Mouse (Mus musculus) MEL (cell line): Measurements from ENCODE around the gene Gm42421. TPM values are rescaled to one million over a fixed set of nuclear protein-coding genes. Genes with fewer than 3 reads are reported as not detected.

Source experiments
- DNase-seq: peaks from one replicate; pipeline ENCODE4 v3.0.0; 2011; ENCODE audit warnings: low read depth, low spot score
- H3K27ac ChIP-seq: 2 replicates; pipeline ENCODE4 v1.5.1; 2012; ENCODE audit warnings: low read depth, mild to moderate bottlenecking, control low read depth, low read length, moderate library complexity; ENCODE audit not compliant: control insufficient read depth
- H3K27me3 ChIP-seq, 2 experiments: fragments of 150-350 bp in 1 of 2; sonication (generic) in 1 of 2; 2 replicates each; pipeline ENCODE4 v1.6.1; 2012; ENCODE audit warnings: low read length in 2 of 2, mild to moderate bottlenecking in 2 of 2, improper control_type of control experiment in 1 of 2, moderate library complexity in 1 of 2; ENCODE audit not compliant: insufficient read depth in 2 of 2, control insufficient read depth in 1 of 2
- H3K36me3 ChIP-seq, 2 experiments: 2 replicates each; pipeline ENCODE4 v1.6.1; 2012 to 2014; ENCODE audit warnings: low read length in 2 of 2, improper control_type of control experiment in 1 of 2, inconsistent platforms in 1 of 2, mild to moderate bottlenecking in 1 of 2; ENCODE audit not compliant: insufficient read depth in 2 of 2, control insufficient read depth in 1 of 2
- H3K4me1 ChIP-seq, 2 experiments: fragments of 150-350 bp in 1 of 2; sonication (generic) in 1 of 2; 2 replicates each; pipeline ENCODE4 v1.6.1; 2012; ENCODE audit warnings: low read length in 2 of 2, improper control_type of control experiment in 1 of 2, mild to moderate bottlenecking in 1 of 2; ENCODE audit not compliant: insufficient read depth in 2 of 2, control insufficient read depth in 1 of 2
- H3K4me3 ChIP-seq, 2 experiments: fragments of 150-350 bp in 1 of 2; sonication (generic) in 1 of 2; 2 replicates each; pipeline ENCODE4 v1.5.1; 2012; ENCODE audit warnings: low read depth in 2 of 2, low read length in 2 of 2, mild to moderate bottlenecking in 2 of 2, moderate library complexity in 2 of 2, control low read depth in 1 of 2, improper control_type of control experiment in 1 of 2; ENCODE audit not compliant: control insufficient read depth in 1 of 2, insufficient read depth in 1 of 2
- H3K79me2 ChIP-seq: 2 replicates; pipeline ENCODE4 v1.6.1; 2012; ENCODE audit warnings: mild to moderate bottlenecking, low read length, moderate library complexity; ENCODE audit not compliant: control insufficient read depth, poor library complexity, insufficient read depth
- H3K9ac ChIP-seq: 2 replicates; pipeline ENCODE4 v1.6.1; 2012; ENCODE audit warnings: low read depth, mild to moderate bottlenecking, control low read depth, low read length, moderate library complexity; ENCODE audit not compliant: control insufficient read depth, poor library complexity, severe bottlenecking
- H3K9me3 ChIP-seq: fragments of 150-350 bp; sonication (generic); replicated peaks from 2 replicates; pipeline ENCODE4 v1.6.1; 2012; ENCODE audit warnings: mild to moderate bottlenecking, low read length, improper control_type of control experiment, moderate library complexity; ENCODE audit not compliant: insufficient read depth
- BHLHE40 ChIP-seq: IDR thresholded peaks from 2 replicates; pipeline ENCODE4 v1.6.1; 2012; ENCODE audit warnings: low read depth, mild to moderate bottlenecking, inconsistent platforms, low read length, improper control_type of control experiment, borderline replicate concordance
- CHD2 ChIP-seq: IDR thresholded peaks from 2 replicates; pipeline ENCODE4 v1.6.1; 2011; ENCODE audit warnings: low read length, improper control_type of control experiment
- CTCF ChIP-seq, 3 experiments: IDR thresholded peaks in 2 of 3; conservative IDR thresholded peaks in 1 of 3; 2 replicates each; pipeline ENCODE4 v1.5.1; 2011 to 2012; ENCODE audit warnings: low read length in 3 of 3, low read depth in 2 of 3, mild to moderate bottlenecking in 2 of 3, improper control_type of control experiment in 1 of 3, inconsistent platforms in 1 of 3, mixed read lengths in 1 of 3, moderate library complexity in 1 of 3; ENCODE audit not compliant: control insufficient read depth in 1 of 3, insufficient read depth in 1 of 3, poor library complexity in 1 of 3, severe bottlenecking in 1 of 3
- E2F4 ChIP-seq: IDR thresholded peaks from 2 replicates; pipeline ENCODE4 v1.6.1; 2011; ENCODE audit warnings: low read depth, low read length, improper control_type of control experiment, borderline replicate concordance
- ETS1 ChIP-seq: IDR thresholded peaks from 2 replicates; pipeline ENCODE4 v1.6.1; 2012; ENCODE audit warnings: low read depth, mild to moderate bottlenecking, inconsistent platforms, low read length, improper control_type of control experiment, moderate library complexity
- GABPA ChIP-seq: IDR thresholded peaks from 2 replicates; pipeline ENCODE4 v1.6.1; 2012; ENCODE audit warnings: low read depth, mild to moderate bottlenecking, inconsistent platforms, low read length, improper control_type of control experiment, moderate library complexity
- GATA1 ChIP-seq: IDR thresholded peaks from 2 replicates; pipeline ENCODE4 v1.6.1; 2011; ENCODE audit warnings: low read depth, low read length, improper control_type of control experiment
- KAT2A ChIP-seq: conservative IDR thresholded peaks from 2 replicates; pipeline ENCODE4 v1.6.1; 2012; ENCODE audit warnings: low read depth, low read length, improper control_type of control experiment, inconsistent platforms
- MAZ ChIP-seq: IDR thresholded peaks from 2 replicates; pipeline ENCODE4 v1.6.1; 2012; ENCODE audit warnings: low read depth, mild to moderate bottlenecking, inconsistent platforms, low read length, improper control_type of control experiment
- MXI1 ChIP-seq: IDR thresholded peaks from 2 replicates; pipeline ENCODE4 v1.6.1; 2011; ENCODE audit warnings: mild to moderate bottlenecking, low read depth, low read length, improper control_type of control experiment
- NELFE ChIP-seq: IDR thresholded peaks from 2 replicates; pipeline ENCODE4 v1.6.1; 2011; ENCODE audit warnings: low read depth, low read length, improper control_type of control experiment
- POLR2AphosphoS5 ChIP-seq: IDR thresholded peaks from 2 replicates; pipeline ENCODE4 v1.6.1; 2012; ENCODE audit warnings: low read depth, borderline replicate concordance, mild to moderate bottlenecking, inconsistent platforms, low read length, moderate library complexity, mixed read lengths
- RAD21 ChIP-seq: IDR thresholded peaks from 2 replicates; pipeline ENCODE4 v1.6.1; 2011; ENCODE audit warnings: mild to moderate bottlenecking, low read depth, low read length, improper control_type of control experiment
- RCOR1 ChIP-seq: IDR thresholded peaks from 2 replicates; pipeline ENCODE4 v1.6.1; 2012; ENCODE audit warnings: low read depth, mild to moderate bottlenecking, inconsistent platforms, low read length, improper control_type of control experiment
- SIN3A ChIP-seq: IDR thresholded peaks from 2 replicates; pipeline ENCODE4 v1.6.1; 2012; ENCODE audit warnings: low read length, improper control_type of control experiment, inconsistent platforms
- TBP ChIP-seq: IDR thresholded peaks from 2 replicates; pipeline ENCODE4 v1.8.0; 2011; ENCODE audit warnings: low read depth, low read length, improper control_type of control experiment
- UBTF ChIP-seq: IDR thresholded peaks from 2 replicates; pipeline ENCODE4 v1.6.1; 2012; ENCODE audit warnings: low read depth, mild to moderate bottlenecking, inconsistent platforms, low read length, improper control_type of control experiment, moderate library complexity, borderline replicate concordance; ENCODE audit not compliant: insufficient read depth
- USF1 ChIP-seq: IDR thresholded peaks from 2 replicates; pipeline ENCODE4 v1.6.1; 2014; ENCODE audit warnings: low read depth, mild to moderate bottlenecking, inconsistent platforms, low read length, improper control_type of control experiment, moderate library complexity
- USF2 ChIP-seq, 2 experiments: IDR thresholded peaks; 2 replicates each; pipeline ENCODE4 v1.6.1; 2011 to 2012; ENCODE audit warnings: improper control_type of control experiment in 2 of 2, low read length in 2 of 2, borderline replicate concordance in 1 of 2, inconsistent platforms in 1 of 2, low read depth in 1 of 2, mild to moderate bottlenecking in 1 of 2; ENCODE audit not compliant: insufficient read depth in 1 of 2
- ZC3H11A ChIP-seq: IDR thresholded peaks from 2 replicates; pipeline ENCODE4 v1.6.1; 2012; ENCODE audit warnings: low read depth, mild to moderate bottlenecking, inconsistent platforms, low read length, improper control_type of control experiment
- ZNF384 ChIP-seq: IDR thresholded peaks from 2 replicates; pipeline ENCODE4 v1.6.1; 2012; ENCODE audit warnings: low read depth, mild to moderate bottlenecking, inconsistent platforms, low read length, improper control_type of control experiment
- polyA plus RNA-seq, 2 experiments: library from polyadenylated mRNA; stranded (reverse) in 1 of 2; unstranded in 1 of 2; fragments of >175 nt in 1 of 2; fragments of >200 nt in 1 of 2; gene quantifications; 2 replicates each; pipeline versions ENCODE4 v1.2.1 to v1.2.4; 2012; ENCODE audit warnings: low replicate concordance in 2 of 2, low read depth in 1 of 2; ENCODE audit not compliant: insufficient read length in 2 of 2, insufficient read depth in 1 of 2, missing spikeins in 1 of 2
- total RNA-seq: library from RNA; depleted of rRNA; stranded (reverse); fragments of 300-350 nt; gene quantifications from 2 replicates; pipeline ENCODE4 v1.2.3, GENCODE M21; 2012; rRNA removed

Gene Gm42421
- total RNA-seq (0.39 TPM in 1 of 2 replicates, not detected in the other), polyA plus RNA-seq (under 1 TPM in 1 of 2 experiments, not detected in 1; 0.84 TPM)

GRCm38 (mm10) chr5:143927875-143928274, at the start of gene Gm42421:
Gm42421 (plus strand) TSS chr5:143928175.
- Histone ChIP-seq H3K9ac (no peak within 1 kb of the TSS), H3K36me3 (peaks cover 0 to 3% of the 10 kb centered on the region in 2 experiments; a peak in 2 of 4 replicates), H3K9me3 (no peaks in the 10 kb centered on the region), H3K4me3 (no peak within 1 kb of the TSS), H3K27ac (no peak within 1 kb of the TSS), H3K27me3 (no peaks in the 10 kb centered on the region), H3K79me2 (no peaks in the 10 kb centered on the region), H3K4me1 (no peaks in the 10 kb centered on the region)
- no peak for TF ChIP-seq RCOR1
- TF ChIP-seq POLR2AphosphoS5, result no peak
- TF ChIP-seq TBP, result no peak
- no peak for TF ChIP-seq UBTF
- TF ChIP-seq BHLHE40, result no peak
- no peak for TF ChIP-seq MXI1
- TF ChIP-seq CTCF (IDR thresholded peaks at IDR 0.05 in 2 of 3, conservative IDR thresholded peaks at IDR 0.05 in 1 of 3; ENCODE audit: control insufficient read depth in 1 of 3, insufficient read depth in 1 of 3, low read depth in 2 of 3, low read length in 3 of 3, poor library complexity in 1 of 3, severe bottlenecking in 1 of 3), result no peak
- no peak for TF ChIP-seq CHD2
- TF ChIP-seq USF2 (IDR thresholded peaks at IDR 0.05; ENCODE audit: borderline replicate concordance in 1 of 2, insufficient read depth in 1 of 2, low read depth in 1 of 2, low read length in 2 of 2), result no peak
- no peak for TF ChIP-seq E2F4
- no peak for TF ChIP-seq RAD21
- TF ChIP-seq USF1, result no peak
- no peak for TF ChIP-seq SIN3A
- TF ChIP-seq NELFE, result no peak
- TF ChIP-seq ETS1, result no peak
- no peak for TF ChIP-seq GABPA
- TF ChIP-seq GATA1, result no peak
- no peak for TF ChIP-seq KAT2A
- no peak for TF ChIP-seq ZNF384
- no peak for DNase-seq

- Histone ChIP-seq H3K4me3 (no peak overlapping the region), H3K9ac (no peak overlapping the region), H3K9me3 (no peaks in the 10 kb centered on the region), H3K36me3 (peaks cover 0 to 15% of the 10 kb centered on the region in 2 experiments; a peak in 2 of 4 replicates), H3K27ac (no peak overlapping the region), H3K4me1 (no peaks in the 10 kb centered on the region), H3K27me3 (no peaks in the 10 kb centered on the region), H3K79me2 (no peaks in the 10 kb centered on the region)
- DNase-seq, result no peak
- TF ChIP-seq RAD21, result no peak
- TF ChIP-seq MAZ, result no peak
- TF ChIP-seq ZC3H11A, result no peak
- TF ChIP-seq NELFE, result no peak
These were observed 42.7 kb upstream of the Gm42421 start for GRCm38 (mm10) chr5:143885274-143885673.
